Mouse (Mus musculus): ENCODE results near the gene Npnt.

DNA sequence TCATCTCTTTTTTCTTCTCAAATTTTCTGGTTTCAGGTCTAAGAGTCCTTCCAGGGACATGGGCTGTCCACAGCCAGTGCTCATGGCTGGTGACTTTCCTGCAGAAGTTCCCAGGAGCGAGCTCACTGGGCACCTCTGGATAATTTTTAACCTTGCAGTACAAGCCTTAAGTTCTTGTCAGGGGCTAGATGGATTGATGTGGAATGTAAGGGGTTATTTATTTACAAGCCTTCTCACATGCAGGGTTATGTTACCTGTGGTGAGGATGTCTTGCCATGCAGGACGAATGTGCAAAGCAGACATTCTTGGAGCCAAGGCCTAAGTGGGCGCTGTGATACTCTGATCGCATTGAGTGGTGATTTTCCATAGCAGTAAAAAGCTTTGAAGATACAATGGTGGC, 84.5 kb downstream of the Npnt start:
- TF ChIP-seq CTCF (IDR thresholded peaks at IDR 0.05; ENCODE audit: extremely low read depth, insufficient read depth, low read length) (no peak), POLR2A (IDR thresholded peaks at IDR 0.05; ENCODE audit: extremely low read depth, insufficient read depth, low read length) (no peak)

Measured in cortical plate, adult 2 months (tissue).